Mouse (Mus musculus): ENCODE measurements at regions not wholly inside any gene's neighbourhood (a gene's known extent, or its start where the extent isn't known, plus 50 kb on each side); places are given as distances from the start of the nearest gene placed in this dataset.
A peak's percentile ranks its signal among the peaks of the same experiment; 100 is the strongest.

DNA sequence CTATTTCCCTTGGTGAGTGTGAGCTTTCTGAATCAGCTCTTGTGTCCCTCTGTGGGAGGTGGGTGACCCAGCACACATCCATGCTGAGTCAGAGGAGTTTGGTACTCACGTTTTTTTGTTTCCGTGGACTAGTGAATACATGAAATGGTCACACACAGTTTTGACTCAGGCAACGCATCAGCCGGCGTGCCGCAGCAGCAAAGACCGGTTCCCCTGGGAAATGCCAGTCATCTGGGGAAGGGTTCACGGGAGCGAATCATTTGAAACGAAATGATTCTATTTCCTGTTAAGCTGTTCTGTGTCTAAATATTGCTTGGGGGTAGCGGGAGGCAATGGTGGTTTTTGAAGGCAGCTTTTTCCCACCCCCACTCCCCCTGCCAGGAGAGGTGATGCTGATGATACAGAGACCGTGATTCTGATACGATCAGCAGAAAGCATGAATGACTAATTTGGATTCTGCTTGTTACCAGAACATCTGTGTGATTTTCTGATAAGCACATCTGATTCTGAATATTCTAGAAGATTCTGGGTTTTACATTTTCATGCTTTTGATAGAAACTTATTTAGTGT, 223.5 kb downstream of the Klf5 start:
- peak; percentile 25 to 32 for DNase-seq (ENCODE audit: low spot score in 2 of 2)

DNA sequence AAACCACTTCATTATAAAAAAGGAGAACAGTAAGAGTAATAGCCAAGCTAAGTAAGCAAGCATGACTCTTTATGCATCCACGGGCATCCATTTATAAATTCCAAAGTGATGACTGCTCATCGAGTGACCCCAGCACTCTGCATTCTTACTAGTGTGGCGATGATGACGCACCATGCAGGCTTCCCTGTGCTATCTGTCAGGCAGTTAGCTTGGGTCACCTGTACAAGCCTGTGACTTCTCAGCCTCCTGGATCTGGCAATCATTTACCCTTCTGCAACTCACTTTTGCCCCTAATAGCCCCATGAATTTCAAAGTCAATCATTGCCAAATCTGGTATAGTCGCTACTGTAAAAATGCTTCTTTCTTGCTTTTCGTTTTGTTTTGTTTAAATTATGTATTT, 237.3 kb downstream of the Klf5 start:
- no peak for DNase-seq (ENCODE audit: low spot score in 2 of 2)

DNA sequence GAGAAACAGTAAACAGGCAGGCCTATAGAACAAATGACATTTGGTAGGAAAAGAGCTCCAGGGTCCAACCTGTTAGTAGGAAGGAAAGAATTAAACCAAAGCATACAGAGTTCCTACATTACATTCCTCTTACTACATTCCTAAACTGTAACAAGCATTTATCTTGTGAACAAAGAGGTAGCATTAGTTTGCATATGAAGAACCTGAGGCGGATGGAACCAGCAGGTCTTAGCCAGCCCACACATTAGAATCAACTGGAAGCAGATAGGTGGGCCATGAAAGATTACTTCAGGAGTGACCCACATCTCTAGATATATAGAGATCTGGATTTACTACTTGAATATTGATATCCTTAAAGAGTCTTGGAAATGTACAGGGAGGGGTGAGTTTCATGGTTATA, 238.8 kb downstream of the Klf5 start:
- DNase-seq (ENCODE audit: low spot score in 2 of 2), result no peak

DNA sequence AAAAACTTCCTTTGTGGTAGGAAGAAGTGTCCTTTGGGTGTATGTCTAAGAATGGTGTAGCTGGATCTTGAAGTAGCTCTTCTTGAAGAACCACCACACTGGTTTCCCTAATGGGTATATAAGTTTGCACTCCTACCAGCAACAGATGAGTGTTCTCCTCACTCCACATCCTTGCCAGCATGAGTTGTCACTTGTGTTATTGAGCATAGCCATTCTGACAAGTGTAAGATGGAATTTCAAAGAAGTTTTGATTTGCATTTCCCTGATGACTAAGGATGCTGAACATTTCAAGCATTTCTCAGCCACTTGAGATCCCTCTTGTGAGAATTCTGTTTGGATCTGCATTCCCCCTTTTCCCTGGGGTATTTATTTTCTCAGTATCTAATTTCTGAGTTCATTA, 243.2 kb downstream of the Klf5 start:
- DNase-seq (ENCODE audit: low spot score in 2 of 2), result no peak

DNA sequence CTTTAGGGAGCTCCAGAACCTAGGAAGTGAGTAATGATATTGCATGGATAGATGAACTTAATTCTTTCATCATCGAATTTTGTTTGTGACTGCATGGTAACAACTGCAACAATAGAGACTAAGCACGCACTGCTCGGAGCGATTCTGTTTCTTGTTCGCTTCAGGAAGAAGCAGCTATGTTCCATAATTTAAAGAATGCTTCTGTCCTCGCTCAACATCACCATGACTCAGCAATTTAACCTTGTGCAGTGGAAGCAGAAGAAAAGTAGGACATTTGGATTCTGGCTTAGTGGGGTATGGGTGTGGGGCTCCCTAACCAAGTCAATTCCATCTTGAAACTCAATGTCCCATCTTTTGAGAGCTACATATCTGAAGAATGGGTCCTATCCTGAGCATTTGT, 249.4 kb downstream of the Klf5 start:
- DNase-seq (ENCODE audit: low spot score in 2 of 2), result no peak

DNA sequence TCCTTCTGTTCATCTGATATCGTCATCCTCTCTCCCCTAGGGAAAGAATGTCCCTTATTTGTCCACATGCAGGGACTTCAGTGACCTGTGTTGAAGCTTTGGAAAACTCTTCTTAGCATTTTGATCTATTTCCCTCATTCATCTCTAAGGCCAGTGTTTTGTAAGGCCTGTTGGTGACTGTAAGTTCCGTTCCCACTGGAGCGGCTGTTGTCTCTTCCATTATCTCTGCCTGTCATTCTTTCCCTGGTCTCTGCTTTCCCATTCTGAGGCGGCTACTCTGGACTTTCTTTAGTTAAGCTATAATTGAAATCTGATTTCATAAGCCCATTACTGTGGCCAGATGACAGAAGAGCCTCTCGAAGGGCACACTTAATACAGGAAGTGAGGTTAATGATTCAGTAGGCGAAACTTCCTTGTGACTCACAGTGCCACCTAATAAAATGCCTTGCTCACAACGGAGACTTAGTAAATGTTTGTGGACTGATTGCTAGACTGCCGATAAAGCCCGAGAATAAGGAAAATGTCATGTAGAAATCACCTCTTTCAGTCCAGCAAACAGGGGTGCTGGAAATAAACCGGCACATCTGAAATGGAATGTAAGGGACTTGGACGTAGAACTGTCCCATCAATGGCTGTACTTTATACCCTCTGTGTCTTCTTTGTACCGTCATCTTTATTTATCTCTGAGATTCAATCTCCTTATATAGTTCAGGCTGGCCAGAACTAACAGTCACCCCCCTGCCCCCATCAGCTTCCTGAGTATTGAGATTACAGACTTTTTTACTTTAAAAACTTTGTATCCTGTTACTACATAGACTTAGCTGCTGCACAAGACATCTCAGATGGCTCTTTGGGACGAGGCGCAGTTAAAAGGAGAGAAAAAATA, 250.1 kb downstream of the Klf5 start:
- DNase-seq (ENCODE audit: low spot score in 2 of 2), result no peak

DNA sequence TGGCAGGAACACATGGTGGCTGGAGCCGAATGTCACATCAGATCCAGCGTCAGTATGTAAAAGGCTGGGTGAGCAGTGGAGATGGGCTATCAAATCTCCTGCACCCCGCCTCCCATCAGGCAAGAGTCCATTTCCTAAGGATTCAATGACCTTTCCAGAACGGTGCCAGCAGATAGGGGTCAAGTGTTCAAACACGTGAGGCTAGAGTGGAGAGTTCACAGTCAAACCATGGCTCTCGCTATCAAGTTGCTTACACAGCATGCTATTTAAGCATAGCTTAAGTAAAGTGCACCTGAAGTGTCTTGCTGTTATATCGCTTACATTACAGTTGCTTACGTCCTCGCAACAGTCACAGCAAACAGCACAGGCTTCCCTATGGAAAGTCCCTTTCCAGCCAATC, 265.5 kb downstream of the Klf5 start:
- DNase-seq (ENCODE audit: low spot score in 2 of 2), result no peak

DNA sequence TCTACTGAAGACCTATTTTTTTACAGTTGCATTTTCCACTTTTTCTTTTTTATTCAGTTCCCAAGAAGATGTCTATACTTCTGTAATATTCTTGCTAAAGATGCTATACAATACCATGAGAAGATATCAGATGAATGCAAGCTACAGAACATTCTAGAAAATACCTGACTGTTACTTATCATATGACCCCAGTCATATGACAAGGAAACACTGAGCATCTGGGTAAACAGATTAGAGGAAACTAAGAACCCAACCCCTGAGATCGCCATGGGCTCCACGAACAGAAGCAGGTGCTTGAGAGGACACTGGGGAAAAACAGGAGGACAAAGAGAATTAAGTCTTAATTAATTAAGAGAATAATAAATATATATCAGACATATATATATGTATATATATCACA, 275.7 kb downstream of the Klf5 start:
- DNase-seq (ENCODE audit: low spot score in 2 of 2), result no peak

DNA sequence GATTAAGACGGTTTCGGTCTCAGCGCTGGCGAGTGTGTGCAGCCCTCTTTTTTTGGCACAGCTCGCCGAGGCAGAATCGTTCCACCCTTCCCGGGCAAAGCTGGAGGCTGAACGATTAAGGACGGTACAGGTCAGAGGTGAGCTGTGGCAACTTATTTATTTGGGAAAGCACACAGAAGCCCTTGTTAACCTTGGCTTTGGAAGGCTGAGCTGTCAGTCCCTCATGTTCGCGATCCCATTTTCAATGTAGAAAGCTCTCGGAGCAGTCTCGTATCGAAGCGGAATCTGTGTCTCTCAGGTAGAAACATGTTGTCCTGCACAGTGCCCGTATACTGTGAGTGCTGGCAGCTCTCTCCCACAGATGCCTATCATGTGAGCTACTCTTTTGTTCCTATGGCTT, 280.2 kb downstream of the Klf5 start:
- no peak for DNase-seq (ENCODE audit: low spot score in 2 of 2)

DNA sequence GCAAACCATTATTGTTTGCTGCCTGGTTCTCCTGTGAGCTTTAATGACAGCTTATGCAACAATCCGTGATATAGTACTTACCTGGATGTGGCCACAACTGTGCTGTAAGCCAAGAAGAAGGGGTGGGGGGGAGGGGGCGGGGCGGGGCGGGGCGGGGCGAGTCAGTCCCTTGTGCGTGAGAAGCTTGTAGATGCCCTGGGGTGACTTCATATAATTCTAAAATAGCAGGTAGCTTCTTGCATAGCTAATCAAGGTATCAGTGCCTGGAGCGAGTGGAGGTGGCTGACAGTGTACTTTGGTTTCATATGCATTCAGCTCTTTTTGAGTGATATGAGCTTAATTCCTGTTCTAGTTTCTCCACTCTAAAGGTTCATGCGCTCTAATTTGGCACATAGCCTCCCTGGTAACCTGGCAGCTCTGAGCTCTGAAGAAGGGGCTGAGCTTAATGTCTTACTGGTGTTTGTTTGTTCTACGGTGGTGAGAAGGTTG, 280.8 kb downstream of the Klf5 start:
- DNase-seq (ENCODE audit: low spot score in 2 of 2), result peak in 1 of 2 experiments; percentile 35

DNA sequence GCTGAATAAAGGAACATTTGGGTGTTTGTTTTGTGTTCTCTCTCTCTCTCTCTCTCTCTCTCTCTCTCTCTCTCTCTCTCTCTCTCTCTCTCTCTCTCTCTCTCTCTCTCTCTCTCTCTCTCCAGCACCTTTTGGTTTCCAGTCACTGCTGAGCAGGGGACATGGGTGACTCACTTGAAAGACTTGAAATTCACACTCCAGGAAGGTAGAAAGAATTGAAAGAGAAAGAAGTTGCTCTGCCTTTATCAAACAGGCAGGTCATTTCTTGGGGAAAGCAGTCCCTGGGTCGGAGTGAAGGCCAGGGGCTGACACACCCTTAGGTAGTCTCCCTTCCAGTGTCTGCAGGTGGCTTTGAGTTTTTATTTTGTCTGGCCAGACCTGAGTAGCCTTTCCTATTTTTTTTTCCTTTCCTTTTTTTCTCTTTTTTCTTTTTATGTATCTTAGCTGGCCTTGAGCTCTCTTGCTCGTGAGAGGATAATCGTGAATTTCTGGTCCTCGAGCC, 281.3 kb downstream of the Klf5 start:
- no peak for DNase-seq (ENCODE audit: low spot score in 2 of 2)

DNA sequence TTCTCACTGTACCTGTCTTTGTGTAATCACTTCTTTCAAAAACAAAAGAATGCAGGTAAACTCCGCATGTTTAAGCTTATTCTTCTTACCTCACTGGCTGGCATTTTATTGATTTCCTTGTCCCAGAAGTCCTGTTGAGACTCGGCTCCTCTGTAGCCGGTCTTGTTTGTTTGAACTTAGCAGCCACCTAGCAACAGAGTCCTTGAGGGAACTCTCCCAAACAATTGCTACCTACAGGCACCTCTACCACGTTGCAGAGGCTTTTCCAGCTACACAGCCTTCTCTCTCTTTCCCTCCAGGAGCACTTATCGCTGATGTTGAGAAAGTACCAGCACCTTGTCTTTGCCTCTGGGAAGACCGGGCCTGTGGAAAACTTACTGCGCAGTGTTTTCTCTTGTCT, 285.7 kb downstream of the Klf5 start:
- no peak for DNase-seq (ENCODE audit: low spot score in 2 of 2)

DNA sequence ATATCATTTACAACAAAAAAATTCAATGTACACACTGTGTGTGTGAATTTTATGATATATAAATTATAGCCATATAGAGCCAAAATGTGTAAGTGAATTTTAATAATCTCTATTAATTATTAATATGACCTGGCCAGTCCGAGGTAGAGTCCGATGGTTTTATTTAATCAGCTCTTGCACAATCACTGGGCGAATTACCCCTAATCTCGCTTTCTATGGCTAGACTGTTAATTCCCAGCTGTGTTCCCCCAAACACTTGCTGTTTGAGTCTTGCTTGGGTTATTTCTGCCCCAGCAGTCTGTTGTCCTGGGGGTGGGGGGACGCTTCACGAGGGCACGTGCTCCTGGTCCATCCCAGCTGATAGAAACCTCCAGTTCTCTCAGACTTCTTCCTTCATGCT, 287.5 kb downstream of the Klf5 start:
- no peak for DNase-seq (ENCODE audit: low spot score in 2 of 2)

DNA sequence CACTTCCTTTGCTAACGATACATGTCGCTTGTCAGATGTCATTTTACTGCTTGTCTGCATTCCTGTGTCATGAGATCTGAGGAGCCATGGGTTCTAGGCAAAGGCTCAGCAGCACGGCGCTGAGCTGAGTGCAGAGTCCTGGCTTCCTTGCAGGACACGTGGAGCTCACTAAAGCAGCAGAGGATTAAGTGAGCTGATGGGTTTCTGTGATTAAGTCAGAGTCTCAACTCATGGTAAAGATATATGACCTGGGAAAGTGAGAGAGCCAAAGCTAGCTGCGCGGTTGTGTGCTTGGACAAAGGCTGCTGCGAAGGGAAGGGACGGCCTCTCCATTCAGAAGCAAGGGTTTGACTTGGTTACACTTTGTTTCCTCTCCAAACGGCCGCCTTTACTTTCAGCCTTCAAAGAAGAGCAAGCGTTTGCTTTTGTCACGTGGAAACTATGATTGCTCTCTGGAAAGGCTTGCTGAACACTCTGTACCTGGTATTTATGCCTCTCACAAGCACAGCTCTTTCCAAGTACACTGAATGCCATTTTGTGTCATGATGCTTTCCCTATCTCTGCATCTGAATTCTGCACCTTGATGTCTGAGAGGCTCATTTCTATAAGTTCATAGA, 292.5 kb downstream of the Klf5 start:
- no peak for DNase-seq (ENCODE audit: low spot score in 2 of 2)

DNA sequence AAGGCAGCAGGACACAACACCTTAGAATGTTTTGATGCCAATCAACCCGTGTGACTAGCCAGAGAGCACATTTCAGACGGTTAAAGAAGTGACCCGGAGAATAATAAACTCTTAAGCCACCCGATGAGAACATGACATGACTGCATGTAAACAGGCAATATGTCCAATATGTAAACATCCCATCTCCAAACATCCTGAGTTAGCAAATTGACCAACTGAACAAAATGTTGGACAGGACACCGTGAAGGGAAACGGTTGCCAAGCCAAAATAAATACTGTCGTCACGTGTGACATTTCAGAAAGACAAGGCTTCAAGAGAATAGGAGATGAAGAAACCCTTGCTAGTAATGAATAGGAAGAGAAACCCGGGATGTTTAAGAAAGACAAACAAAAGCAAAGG, 294.4 kb downstream of the Klf5 start:
- no peak for DNase-seq (ENCODE audit: low spot score in 2 of 2)

DNA sequence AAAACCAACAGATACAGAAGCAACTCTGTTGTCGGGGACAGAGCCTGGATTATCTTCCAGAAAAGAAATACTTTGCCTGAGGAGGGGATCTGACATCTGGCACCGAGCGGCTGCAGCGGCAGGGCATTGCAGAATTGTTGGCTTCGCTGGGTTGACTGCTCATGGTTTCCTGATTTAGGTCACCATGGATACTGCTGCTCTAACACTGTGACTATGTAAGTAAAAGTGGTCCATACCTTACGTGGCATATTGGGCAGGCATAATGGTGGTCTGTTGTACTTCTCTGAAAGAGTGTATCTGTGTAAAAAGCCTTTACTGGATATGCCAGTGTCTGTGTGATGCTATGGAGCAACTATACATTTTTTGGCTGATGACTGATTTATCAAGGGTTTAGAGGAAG, 295.4 kb downstream of the Klf5 start:
- peak in 1 of 2 experiments; percentile 41 for DNase-seq (ENCODE audit: low spot score in 2 of 2)

DNA sequence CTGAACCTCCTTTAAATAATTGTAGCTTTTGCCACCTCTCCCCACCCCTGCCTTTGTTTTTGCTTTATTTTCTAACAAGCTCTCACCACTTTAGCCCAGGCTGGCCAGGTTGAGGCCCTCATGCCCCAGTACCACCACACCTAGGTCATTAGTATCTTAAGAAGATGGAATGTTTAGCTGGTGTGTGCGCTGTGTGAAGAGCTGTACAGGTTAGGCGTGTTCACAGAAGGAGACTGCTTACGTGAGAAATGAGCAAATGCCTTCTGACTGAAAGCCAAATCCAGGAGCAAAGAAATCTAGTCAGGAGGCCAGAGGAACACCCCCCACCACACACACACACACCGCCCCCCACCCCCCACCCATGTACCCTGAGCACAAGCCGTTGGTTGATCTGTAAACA, 303.4 kb downstream of the Klf5 start:
- no peak for DNase-seq (ENCODE audit: low spot score in 2 of 2)

DNA sequence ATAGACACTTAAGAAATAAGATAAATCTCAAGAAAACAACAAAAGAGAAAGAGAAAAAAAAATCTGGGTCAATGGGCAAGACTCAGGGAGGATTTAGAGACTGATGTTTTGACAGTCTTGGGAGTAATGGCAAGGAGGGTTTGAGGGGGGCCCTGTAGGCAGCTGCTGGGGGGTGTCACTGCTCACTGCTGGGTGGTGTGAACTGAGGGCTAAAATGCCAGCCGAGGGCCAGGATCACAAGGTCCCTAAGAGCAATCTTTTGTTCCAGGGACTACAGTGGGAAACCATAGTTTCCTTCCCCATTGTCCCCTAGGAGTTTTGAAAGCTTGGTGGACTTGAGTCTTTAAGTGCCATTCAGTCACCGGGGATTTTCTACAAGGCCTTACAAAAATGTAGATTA, 304.8 kb downstream of the Klf5 start:
- DNase-seq (ENCODE audit: low spot score in 2 of 2), result no peak

DNA sequence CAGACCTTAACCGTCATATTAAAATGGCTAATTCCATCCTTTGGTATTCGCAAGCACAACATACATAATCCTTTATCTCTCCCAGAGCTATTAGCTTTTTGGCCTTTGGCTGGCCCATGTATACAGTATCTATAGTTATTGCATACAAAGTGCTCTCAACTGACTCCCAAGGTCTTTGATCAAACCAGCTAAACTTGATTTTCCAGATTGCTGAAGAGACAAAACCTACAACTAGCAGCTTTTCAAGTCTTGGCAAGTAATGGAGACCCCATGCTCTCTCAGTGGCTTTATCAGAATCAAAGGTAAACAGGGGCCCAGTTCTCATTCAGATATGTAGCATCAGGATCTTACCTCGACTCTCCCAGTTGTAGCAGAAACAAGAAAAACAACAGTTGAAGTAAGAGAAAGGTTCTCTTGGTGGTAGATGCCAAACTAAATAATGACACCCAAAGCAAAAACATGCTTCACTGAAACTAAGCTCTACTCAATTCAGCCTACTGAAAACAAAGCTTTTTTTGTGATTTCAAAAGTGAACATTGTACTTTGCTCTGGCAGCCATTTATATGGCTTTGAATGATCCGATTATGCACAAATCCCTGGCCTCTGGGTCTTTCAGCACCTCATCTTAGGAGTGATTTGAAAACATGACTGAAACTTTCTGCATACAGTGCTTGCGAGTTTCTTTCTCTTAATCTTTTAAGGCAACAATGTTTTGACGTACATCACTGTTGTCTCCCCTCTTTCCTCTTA, 307.0 kb downstream of the Klf5 start:
- no peak for DNase-seq (ENCODE audit: low spot score in 2 of 2)

DNA sequence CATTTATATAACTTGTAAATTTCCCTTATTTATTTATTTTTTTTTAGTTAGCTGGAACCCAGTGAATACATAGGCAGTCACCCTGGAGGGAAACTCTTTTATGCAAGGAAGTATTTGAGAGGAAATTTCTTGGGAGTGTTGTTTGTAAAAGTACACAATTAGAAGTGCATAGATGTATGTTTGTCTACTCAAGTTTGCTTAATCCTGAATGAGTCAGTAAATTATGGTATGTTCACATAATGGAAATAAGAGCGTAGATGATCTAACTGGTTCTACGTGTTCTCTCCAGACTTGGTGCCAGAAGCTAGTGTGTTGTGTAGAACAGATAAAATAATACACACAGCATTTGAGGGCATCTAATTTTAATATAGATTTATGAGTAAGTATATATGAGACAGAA, 310.5 kb downstream of the Klf5 start:
- DNase-seq (ENCODE audit: low spot score in 2 of 2), result no peak

DNA sequence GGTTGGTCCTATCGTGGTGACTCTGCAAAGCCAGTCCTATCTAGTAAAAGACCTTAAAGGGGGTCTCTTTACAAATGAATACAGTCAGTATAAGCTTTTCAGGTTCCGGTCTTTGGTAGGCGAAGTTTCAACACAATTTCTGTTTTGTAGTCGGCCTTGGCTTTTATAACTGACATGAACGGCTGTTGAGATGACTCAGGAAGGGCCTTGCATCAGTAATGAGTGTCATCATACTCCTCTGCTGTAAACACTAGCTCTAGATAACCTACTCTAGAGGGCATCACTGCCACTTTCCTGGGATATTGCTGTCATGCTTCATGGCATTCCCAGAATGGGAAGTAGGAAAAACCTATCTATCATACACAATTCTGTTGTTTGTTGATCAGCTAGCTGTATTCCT, 312.9 kb downstream of the Klf5 start:
- no peak for DNase-seq (ENCODE audit: low spot score in 2 of 2)

DNA sequence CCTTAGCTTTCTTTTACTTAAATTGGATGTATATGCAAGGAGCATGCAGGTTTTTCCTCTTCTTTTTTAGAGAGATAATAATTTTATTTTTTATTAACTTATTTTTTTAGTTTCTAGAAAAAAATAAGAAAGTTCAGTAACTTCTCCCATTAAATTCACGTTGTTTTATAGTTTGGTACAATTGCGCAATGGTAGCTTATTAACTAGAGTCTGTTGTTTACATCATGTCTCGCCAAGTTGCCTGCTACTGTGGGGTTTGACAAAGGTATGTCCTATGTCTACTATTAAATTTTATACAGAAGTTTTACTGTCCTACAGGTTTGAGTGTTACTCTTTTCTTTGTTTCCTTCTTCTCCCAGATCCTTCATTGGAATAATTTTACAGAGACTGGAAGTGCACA, 313.6 kb downstream of the Klf5 start:
- no peak for DNase-seq (ENCODE audit: low spot score in 2 of 2)

All from right cerebral cortex, postnatal 10 days (tissue).